Mouse (Mus musculus): ENCODE results near the gene Ccno. TPM values are rescaled to one million over a fixed set of nuclear protein-coding genes. Genes with fewer than 3 reads are reported as not detected.

Ccno gene
- polyA plus RNA-seq (2021), result 0.12 TPM

GRCm38 (mm10) chr13:112987532-112987943 is at the start of gene Ccno:
Gene Ccno, plus strand, starts transcription at chr13:112987802.
- ChIA-PET CTCF (interaction anchor here (1.1 kb wide), 1 partner anchor 29 kb away, joined by 3 read pairs; no protein-coding TSS in a partner anchor), POLR2A (interaction anchor here (0.6 to 1.2 kb wide), 3 partner anchors 54 to 266 kb away, joined by 3 to 4 read pairs (median 3); no protein-coding TSS in a partner anchor)
- H3K27me3 ChIP-seq, result peaks cover 27% of the 10 kb centered on the region
- in situ Hi-C loops (cut with MboI; ENCODE audit: low pct_unique_long_range_greater_than_20kb), result loop anchor here (5.0 to 25.0 kb wide), 2 partner anchors 50 to 700 kb away; partner anchors contain the start of genes Ankrd55 and Cdc20b
- DNase-seq (ENCODE audit: low read depth, low spot score), result peak; percentile 46
- ATAC-seq, result peak; percentile 88
- TF ChIP-seq CTCF (IDR thresholded peaks at IDR 0.05), result no peak

- in situ Hi-C loops (cut with MboI; ENCODE audit: low pct_unique_long_range_greater_than_20kb), result no loop called here
- CTCF ChIA-PET, result no interaction called here
- ATAC-seq, result no peak
- no peak for DNase-seq (ENCODE audit: low read depth, low spot score)
- POLR2A ChIA-PET, result interaction anchor here (1.3 kb wide), 1 partner anchor 9 kb away, joined by 4 read pairs; no protein-coding TSS in a partner anchor
- H3K27me3 ChIP-seq, result no peaks in the 10 kb centered on the region
- no peak for TF ChIP-seq CTCF (IDR thresholded peaks at IDR 0.05)
Observed at GRCm38 (mm10) chr13:112938130-112938529, 49.5 kb upstream of the Ccno start.

GRCm38 (mm10) chr13:112941879-112942330 is 45.7 kb upstream of the Ccno start:
- TF ChIP-seq CTCF (IDR thresholded peaks at IDR 0.05), result no peak
- ATAC-seq, result no peak
- no peak for DNase-seq (ENCODE audit: low read depth, low spot score)
- POLR2A ChIA-PET, result interaction anchor here (1.3 kb wide), 1 partner anchor 13 kb away, joined by 3 read pairs; no protein-coding TSS in a partner anchor
- no peaks in the 10 kb centered on the region for H3K27me3 ChIP-seq
- in situ Hi-C loops (cut with MboI; ENCODE audit: low pct_unique_long_range_greater_than_20kb), result no loop called here
- CTCF ChIA-PET, result interaction anchor here (1.4 kb wide), 1 partner anchor 94 kb away, joined by 3 read pairs; no protein-coding TSS in a partner anchor

- ATAC-seq (no peak), DNase-seq (ENCODE audit: low read depth, low spot score) (no peak)
- H3K27me3 ChIP-seq, result no peaks in the 10 kb centered on the region
- ChIA-PET CTCF (no interaction called here), POLR2A (no interaction called here)
- TF ChIP-seq CTCF (IDR thresholded peaks at IDR 0.05), result no peak
- in situ Hi-C loops (cut with MboI; ENCODE audit: low pct_unique_long_range_greater_than_20kb), result no loop called here
Observed at GRCm38 (mm10) chr13:112945312-112945711, 42.3 kb upstream of the Ccno start.

GRCm38 (mm10) chr13:112945900-112946299 is 41.7 kb upstream of the Ccno start:
- CTCF ChIA-PET, result no interaction called here
- DNase-seq (ENCODE audit: low read depth, low spot score) (no peak), ATAC-seq (no peak)
- in situ Hi-C loops (cut with MboI; ENCODE audit: low pct_unique_long_range_greater_than_20kb), result no loop called here
- no peaks in the 10 kb centered on the region for H3K27me3 ChIP-seq
- no peak for TF ChIP-seq CTCF (IDR thresholded peaks at IDR 0.05)
- POLR2A ChIA-PET, result no interaction called here

- POLR2A ChIA-PET, result no interaction called here
- CTCF ChIA-PET, result interaction anchor here (1.1 kb wide), 1 partner anchor 8 kb away, joined by 3 read pairs; no protein-coding TSS in a partner anchor
- DNase-seq (ENCODE audit: low read depth, low spot score) (no peak), ATAC-seq (no peak)
- H3K27me3 ChIP-seq, result no peaks in the 10 kb centered on the region
- no peak for TF ChIP-seq CTCF (IDR thresholded peaks at IDR 0.05)
- in situ Hi-C loops (cut with MboI; ENCODE audit: low pct_unique_long_range_greater_than_20kb), result no loop called here
Observed at GRCm38 (mm10) chr13:112954067-112954466, 33.5 kb upstream of the Ccno start.

- DNase-seq (ENCODE audit: low read depth, low spot score) (no peak), ATAC-seq (no peak)
- no peaks in the 10 kb centered on the region for H3K27me3 ChIP-seq
- in situ Hi-C loops (cut with MboI; ENCODE audit: low pct_unique_long_range_greater_than_20kb), result no loop called here
- no peak for TF ChIP-seq CTCF (IDR thresholded peaks at IDR 0.05)
- ChIA-PET CTCF (no interaction called here), POLR2A (no interaction called here)
Observed at GRCm38 (mm10) chr13:112963081-112963480, 24.5 kb upstream of the Ccno start.

- no peak for ATAC-seq
- in situ Hi-C loops (cut with MboI; ENCODE audit: low pct_unique_long_range_greater_than_20kb), result no loop called here
- no peak for TF ChIP-seq CTCF (IDR thresholded peaks at IDR 0.05)
- DNase-seq (ENCODE audit: low read depth, low spot score), result no peak
- no peaks in the 10 kb centered on the region for H3K27me3 ChIP-seq
- ChIA-PET POLR2A (interaction anchor here (0.9 kb wide), 1 partner anchor 10 kb away, joined by 3 read pairs; no protein-coding TSS in a partner anchor), CTCF (no interaction called here)
Observed at GRCm38 (mm10) chr13:112964421-112964820, 23.2 kb upstream of the Ccno start.

- CTCF ChIA-PET, result interaction anchor here (2.1 kb wide), 1 partner anchor 69 kb away, joined by 6 read pairs; no protein-coding TSS in a partner anchor
- no peak for ATAC-seq
- in situ Hi-C loops (cut with MboI; ENCODE audit: low pct_unique_long_range_greater_than_20kb), result no loop called here
Observed at GRCm38 (mm10) chr13:112967267-112967666, 20.3 kb upstream of the Ccno start.

GRCm38 (mm10) chr13:112976720-112977119 is 10.9 kb upstream of the Ccno start:
- peaks cover 14% of the 10 kb centered on the region for H3K27me3 ChIP-seq
- TF ChIP-seq CTCF (IDR thresholded peaks at IDR 0.05), result no peak
- ChIA-PET POLR2A (no interaction called here), CTCF (interaction anchor here (1.9 kb wide), 1 partner anchor 18 kb away, joined by 5 read pairs; no protein-coding TSS in a partner anchor)
- no peak for DNase-seq (ENCODE audit: low read depth, low spot score)
- ATAC-seq, result no peak
- in situ Hi-C loops (cut with MboI; ENCODE audit: low pct_unique_long_range_greater_than_20kb), result loop anchor here (25.0 kb wide), 1 partner anchor 689 kb away; the partner anchor contains the start of gene Ankrd55

More at GRCm38 (mm10) chr13:112967267-112967666, 20.3 kb upstream of the Ccno start:
- POLR2A ChIA-PET, result no interaction called here
- TF ChIP-seq CTCF (IDR thresholded peaks at IDR 0.05), result no peak
- no peak for DNase-seq (ENCODE audit: low read depth, low spot score)
- H3K27me3 ChIP-seq, result no peaks in the 10 kb centered on the region
